Mouse (Mus musculus) spleen, embryonic (tissue): ENCODE data around the gene Ly6c1.
"Not testable (repeated sequence)": the region's sequence is repeated elsewhere in the genome, so short reads cannot be mapped to it uniquely, and the experiment has no call there.

Experiments
- CTCF ChIA-PET: fragments of 350-600 bp; sonication (Branson Sonifier 250); formaldehyde crosslinking; loops from one replicate; lab custom pipeline; 2022; lab: Charles Lee

Ly6c1 gene

GRCm38 (mm10) chr15:75048642-75049261 is at the start of gene Ly6c1:
Ly6c1 (minus strand) TSS chr15:75048830.
- CTCF ChIA-PET = not testable (repeated sequence)

- CTCF ChIA-PET = not testable (repeated sequence)
Observed at GRCm38 (mm10) chr15:75088041-75088440, 39.4 kb upstream of the Ly6c1 start.

- CTCF ChIA-PET = no interaction called here
Observed at GRCm38 (mm10) chr15:75069965-75070364, 21.3 kb upstream of the Ly6c1 start.

- CTCF ChIA-PET = interaction anchor here (0.6 kb wide), 1 partner anchor 293 kb away, joined by 3 read pairs; no protein-coding TSS in a partner anchor
Observed at GRCm38 (mm10) chr15:75062030-75062574, 13.5 kb upstream of the Ly6c1 start.

GRCm38 (mm10) chr15:75060505-75060904 is 11.9 kb upstream of the Ly6c1 start:
- CTCF ChIA-PET = no interaction called here

- CTCF ChIA-PET = interaction anchor here (0.6 kb wide), 1 partner anchor 53 kb away, joined by 11 read pairs; no protein-coding TSS in a partner anchor
Observed at GRCm38 (mm10) chr15:75055985-75056384, 7.4 kb upstream of the Ly6c1 start.

- CTCF ChIA-PET = interaction anchor here (0.6 kb wide), 1 partner anchor 54 kb away, joined by 11 read pairs; no protein-coding TSS in a partner anchor
Observed at GRCm38 (mm10) chr15:75055425-75055824, 6.8 kb upstream of the Ly6c1 start.

GRCm38 (mm10) chr15:75052414-75052813 is 3.8 kb upstream of the Ly6c1 start:
- CTCF ChIA-PET = not testable (repeated sequence)

GRCm38 (mm10) chr15:75051141-75051540 is 2.5 kb upstream of the Ly6c1 start:
- CTCF ChIA-PET = not testable (repeated sequence)

GRCm38 (mm10) chr15:75050593-75050992 is 2.0 kb upstream of the Ly6c1 start:
- CTCF ChIA-PET = not testable (repeated sequence)

- CTCF ChIA-PET = not testable (repeated sequence)
Observed at GRCm38 (mm10) chr15:75049811-75050210, 1.2 kb upstream of the Ly6c1 start.

- CTCF ChIA-PET = not testable (repeated sequence)
Observed at GRCm38 (mm10) chr15:75047970-75048320, 685 bp downstream of the Ly6c1 start.

GRCm38 (mm10) chr15:75047313-75047969 is 1.2 kb downstream of the Ly6c1 start:
- CTCF ChIA-PET = not testable (repeated sequence)

- CTCF ChIA-PET = not testable (repeated sequence)
Observed at GRCm38 (mm10) chr15:75045501-75045900, 3.1 kb downstream of the Ly6c1 start.

- CTCF ChIA-PET = interaction anchor here (0.7 kb wide), 1 partner anchor 272 kb away, joined by 4 read pairs; no protein-coding TSS in a partner anchor
Observed at GRCm38 (mm10) chr15:75021020-75021759, 27.4 kb downstream of the Ly6c1 start.

- CTCF ChIA-PET = interaction anchor here (0.6 kb wide), 1 partner anchor 82 kb away, joined by 4 read pairs; no protein-coding TSS in a partner anchor
Observed at GRCm38 (mm10) chr15:75019446-75019845, 29.2 kb downstream of the Ly6c1 start.
